8 mouse cellular contexts compared by ENCODE assay signal in the genomic region with DNA sequence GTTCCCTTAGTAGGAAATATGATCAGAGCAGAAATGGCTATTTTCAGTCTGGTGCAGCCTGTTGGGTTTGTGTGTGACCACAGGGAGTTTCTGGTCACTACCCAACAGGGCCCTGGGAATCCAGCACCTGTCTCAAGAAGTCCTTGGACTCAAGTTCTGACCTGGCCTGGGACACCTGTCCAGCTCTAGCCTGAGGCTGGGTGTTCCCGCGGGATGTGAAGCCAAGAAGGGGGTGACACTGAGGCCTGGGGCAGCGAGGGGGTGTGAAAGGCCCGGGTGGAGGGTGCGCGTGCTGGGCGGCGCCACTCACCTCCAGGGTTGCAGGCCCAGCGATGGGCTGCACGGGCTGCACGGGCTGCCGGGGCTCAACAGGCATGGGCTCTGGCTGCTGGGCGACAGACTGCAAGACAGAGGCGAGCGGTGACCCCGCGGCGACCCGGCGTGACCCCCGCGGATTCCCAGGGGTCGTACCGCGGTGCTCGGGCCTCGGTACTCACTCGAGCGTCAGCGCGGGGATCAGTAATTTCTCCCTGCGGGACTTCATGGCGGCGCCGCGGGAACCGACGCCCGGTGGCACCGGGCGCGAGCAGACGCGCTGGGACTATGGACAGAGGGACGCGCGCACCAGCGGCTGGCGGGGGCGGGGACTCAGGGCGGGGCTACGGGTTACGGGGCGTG. TPM values are rescaled to one million over a fixed set of nuclear protein-coding genes. Genes with fewer than 3 reads are reported as not detected.
DNase-seq lines count a peak whose midpoint lies in the region; ATAC-seq and TF ChIP-seq lines count a peak whose summit lies in the region.

No protein-coding gene starts in this region.

- TF ChIP-seq EP300 in lung, postnatal 0 days (IDR thresholded peaks at IDR 0.05): no peak

- 6% methylated on average over 34 of the region's 54 CpGs for WGBS in lung, postnatal 0 days
- 2% methylated on average over 51 of the region's 54 CpGs for WGBS in hindbrain, embryonic 11.5 days
- WGBS in midbrain, embryonic 15.5 days: 2% methylated on average over 54 of the region's 54 CpGs

- no peaks in the 10 kb centered on the region for H3K36me3 ChIP-seq in lung, postnatal 0 days (ENCODE audit: insufficient read depth, low read length)
- H3K36me3 ChIP-seq in hindbrain, embryonic 11.5 days (ENCODE audit: control insufficient read depth, insufficient read depth, low read length): no peaks in the 10 kb centered on the region
- no peaks in the 10 kb centered on the region for H3K36me3 ChIP-seq in midbrain, embryonic 15.5 days (replicated peaks)

- peak overlapping the region; percentile 86 for H3K4me2 ChIP-seq in lung, postnatal 0 days (replicated peaks; ENCODE audit: low read depth, low read length)
- peak overlapping the region; percentile 57 for H3K4me2 ChIP-seq in hindbrain, embryonic 11.5 days (replicated peaks; ENCODE audit: low read depth, low read length)
- peak overlapping the region; percentile 93 for H3K4me2 ChIP-seq in midbrain, embryonic 15.5 days

- H3K4me3 ChIP-seq in lung, postnatal 0 days (ENCODE audit: low read depth, low read length): peak overlapping the region; percentile 36
- H3K4me3 ChIP-seq in hindbrain, embryonic 11.5 days (ENCODE audit: low read depth, low read length): peak overlapping the region; percentile 40
- peak overlapping the region; percentile 60 for H3K4me3 ChIP-seq in midbrain, embryonic 15.5 days

- H3K9ac ChIP-seq in lung, postnatal 0 days (replicated peaks; ENCODE audit: low read depth): peak overlapping the region; percentile 39; the same call in 1 of the 2 replicates
- peak overlapping the region; percentile 42 for H3K9ac ChIP-seq in hindbrain, embryonic 11.5 days (ENCODE audit: low read depth, low read length)
- H3K9ac ChIP-seq in midbrain, embryonic 15.5 days: peak overlapping the region; percentile 71

- ATAC-seq in lung, postnatal 0 days: no peak
- peak; percentile 4; the same call in 1 of the 2 replicates for ATAC-seq in hindbrain, embryonic 11.5 days (ENCODE audit: low FRiP score)
- ATAC-seq in midbrain, embryonic 15.5 days (replicated peaks): peak; percentile 0

- peak; percentile 91 for DNase-seq in adrenal gland, postnatal 25 days
- no peak for DNase-seq in adrenal gland, postnatal 14 days
- DNase-seq in lung, postnatal 0 days (ENCODE audit: low spot score): no peak
- no peak for DNase-seq in lung, postnatal 25 days (ENCODE audit: low spot score)
- DNase-seq in hindbrain, embryonic 11.5 days (ENCODE audit: low spot score): peak; percentile 27
- DNase-seq in c-Kit-positive CD71-positive TER-119-positive erythroid progenitor cells, embryonic 14.5 days (ENCODE audit: low spot score): no peak
- no peak for DNase-seq in testis, postnatal 14 days (ENCODE audit: low spot score)

- no peaks in the 10 kb centered on the region for H3K9me3 ChIP-seq in lung, postnatal 0 days (ENCODE audit: low read length)
- no peaks in the 10 kb centered on the region for H3K9me3 ChIP-seq in hindbrain, embryonic 11.5 days (ENCODE audit: control insufficient read depth, low read length)
- H3K9me3 ChIP-seq in midbrain, embryonic 15.5 days: no peaks in the 10 kb centered on the region

- peaks cover 23% of the 10 kb centered on the region for H3K4me1 ChIP-seq in lung, postnatal 0 days (ENCODE audit: insufficient read depth, low read depth, low read length)
- H3K4me1 ChIP-seq in hindbrain, embryonic 11.5 days (replicated peaks; ENCODE audit: control insufficient read depth, insufficient read depth, low read length): peaks cover 15% of the 10 kb centered on the region
- peaks cover 43% of the 10 kb centered on the region for H3K4me1 ChIP-seq in midbrain, embryonic 15.5 days

- H3K27ac ChIP-seq in lung, postnatal 0 days (ENCODE audit: low read length): peak overlapping the region; percentile 32; the same call in 1 of the 2 replicates
- H3K27ac ChIP-seq in hindbrain, embryonic 11.5 days (ENCODE audit: low read depth, low read length): peak overlapping the region; percentile 1; the same call in 1 of the 2 replicates
- H3K27ac ChIP-seq in midbrain, embryonic 15.5 days: peak overlapping the region; percentile 67

- H3K27me3 ChIP-seq in lung, postnatal 0 days (replicated peaks; ENCODE audit: insufficient read depth, low read length): peaks cover 7% of the 10 kb centered on the region; the same call in 1 of the 2 replicates
- peaks cover 25% of the 10 kb centered on the region for H3K27me3 ChIP-seq in hindbrain, embryonic 11.5 days (ENCODE audit: control insufficient read depth, insufficient read depth, low read length)
- H3K27me3 ChIP-seq in midbrain, embryonic 15.5 days (replicated peaks): peaks cover 30% of the 10 kb centered on the region

- TF ChIP-seq CTCF in lung, postnatal 0 days (IDR thresholded peaks at IDR 0.05): no peak

RNA-seq across cellular contexts. Expression of gene Mast3, which starts 8.3 kb away (rescaled TPM):
- 26.9 and 27.4 TPM in 2 replicates for total RNA-seq in adrenal gland, postnatal 25 days (2021)
- total RNA-seq in adrenal gland, postnatal 14 days (2021): 22.9 and 28.2 TPM in 2 replicates
- 7.3 and 7.6 TPM in 2 replicates for polyA plus RNA-seq in lung, postnatal 0 days (2015; fragmentation: Nextera tagmentation; extraction: Ambion mirVana)
- polyA plus RNA-seq in hindbrain, embryonic 11.5 days (2014; fragmentation: Nextera tagmentation; extraction: Ambion mirVana): 11.2 and 12.3 TPM in 2 replicates
- polyA plus RNA-seq in midbrain, embryonic 15.5 days (2015; fragmentation: Nextera tagmentation; extraction: Ambion mirVana): 26.4 and 26.9 TPM in 2 replicates

RNA-seq across cellular contexts. Expression of gene Il12rb1, which starts 11.7 kb away (rescaled TPM):
- not detected in 2 replicates for total RNA-seq in adrenal gland, postnatal 25 days (2021)
- 0.34 TPM in 1 of 2 replicates, not detected in the other for total RNA-seq in adrenal gland, postnatal 14 days (2021)
- polyA plus RNA-seq in lung, postnatal 0 days (2015; fragmentation: Nextera tagmentation; extraction: Ambion mirVana): 0.13 and 0.16 TPM in 2 replicates
- polyA plus RNA-seq in hindbrain, embryonic 11.5 days (2014; fragmentation: Nextera tagmentation; extraction: Ambion mirVana): 0.08 TPM in 1 of 2 replicates, not detected in the other
- polyA plus RNA-seq in midbrain, embryonic 15.5 days (2015; fragmentation: Nextera tagmentation; extraction: Ambion mirVana): 0.10 and 0.36 TPM in 2 replicates

RNA-seq across cellular contexts. Expression of gene Pik3r2, which starts 20.0 kb away (rescaled TPM):
- 50.2 and 62.1 TPM in 2 replicates for total RNA-seq in adrenal gland, postnatal 25 days (2021)
- total RNA-seq in adrenal gland, postnatal 14 days (2021): 35.4 and 44.0 TPM in 2 replicates
- polyA plus RNA-seq in lung, postnatal 0 days (2015; fragmentation: Nextera tagmentation; extraction: Ambion mirVana): 28.0 and 30.5 TPM in 2 replicates
- polyA plus RNA-seq in hindbrain, embryonic 11.5 days (2014; fragmentation: Nextera tagmentation; extraction: Ambion mirVana): 31.5 and 36.5 TPM in 2 replicates
- 113 TPM in 2 replicates for polyA plus RNA-seq in midbrain, embryonic 15.5 days (2015; fragmentation: Nextera tagmentation; extraction: Ambion mirVana)

RNA-seq across cellular contexts. Expression of gene Mpv17l2, which starts 35.8 kb away (rescaled TPM):
- 127 and 143 TPM in 2 replicates for total RNA-seq in adrenal gland, postnatal 25 days (2021)
- 113 and 123 TPM in 2 replicates for total RNA-seq in adrenal gland, postnatal 14 days (2021)
- 57.4 and 88.8 TPM in 2 replicates for polyA plus RNA-seq in lung, postnatal 0 days (2015; fragmentation: Nextera tagmentation; extraction: Ambion mirVana)
- 38.7 and 40.6 TPM in 2 replicates for polyA plus RNA-seq in hindbrain, embryonic 11.5 days (2014; fragmentation: Nextera tagmentation; extraction: Ambion mirVana)
- polyA plus RNA-seq in midbrain, embryonic 15.5 days (2015; fragmentation: Nextera tagmentation; extraction: Ambion mirVana): 36.6 and 38.4 TPM in 2 replicates

RNA-seq across cellular contexts. Expression of gene Rab3a, which starts 42.1 kb away (rescaled TPM):
- total RNA-seq in adrenal gland, postnatal 25 days (2021): 65.2 and 89.6 TPM in 2 replicates
- 56.2 and 75.1 TPM in 2 replicates for total RNA-seq in adrenal gland, postnatal 14 days (2021)
- 17.6 and 28.6 TPM in 2 replicates for polyA plus RNA-seq in lung, postnatal 0 days (2015; fragmentation: Nextera tagmentation; extraction: Ambion mirVana)
- 91.5 and 94.3 TPM in 2 replicates for polyA plus RNA-seq in hindbrain, embryonic 11.5 days (2014; fragmentation: Nextera tagmentation; extraction: Ambion mirVana)
- 473 and 487 TPM in 2 replicates for polyA plus RNA-seq in midbrain, embryonic 15.5 days (2015; fragmentation: Nextera tagmentation; extraction: Ambion mirVana)

Comparison
In these comparisons a context has a peak if more than half of its experiments do, and no peak if none do; other contexts are left out.
1. DNase-seq: peak in adrenal gland, postnatal 25 days (single experiment) and hindbrain, embryonic 11.5 days (single experiment); none in adrenal gland, postnatal 14 days (single experiment), lung, postnatal 0 days (single experiment), lung, postnatal 25 days (single experiment), c-Kit-positive CD71-positive TER-119-positive erythroid progenitor cells, embryonic 14.5 days (single experiment) and testis, postnatal 14 days (single experiment).
2. H3K27ac ChIP-seq: peak in every context shown above with its lines; median percentile 67 in midbrain, embryonic 15.5 days; 32 in lung, postnatal 0 days; 1 in hindbrain, embryonic 11.5 days.
3. Peak in every context shown above with its lines, with median percentiles within 50 percentile points of each other: H3K4me2 ChIP-seq, H3K4me3 ChIP-seq and H3K9ac ChIP-seq.